Mouse (Mus musculus): ENCODE data around the gene Calml3. TPM values are rescaled to one million over a fixed set of nuclear protein-coding genes. Genes with fewer than 3 reads are reported as not detected.
A peak's percentile ranks its signal among the peaks of the same experiment; 100 is the strongest.

The Calml3 gene
- polyA plus RNA-seq, 1 experiment from 2014 or later = not detected

- no peak overlapping the region for H3K9ac ChIP-seq (replicated peaks; ENCODE audit: low read depth, low read length)
- 85% methylated on average over 4 of the region's 4 CpGs for WGBS
These were observed 43.0 kb downstream of the Calml3 start for GRCm38 (mm10) chr13:3761131-3761530.

GRCm38 (mm10) chr13:3758347-3758746 lies 45.8 kb downstream of the Calml3 start:
- Histone ChIP-seq H3K36me3 (ENCODE audit: control insufficient read depth, insufficient read depth) (no peaks in the 10 kb centered on the region), H3K4me2 (ENCODE audit: low read length) (no peak overlapping the region), H3K4me3 (replicated peaks; ENCODE audit: low read length) (no peak overlapping the region), H3K27ac (ENCODE audit: low read length) (no peak overlapping the region), H3K9me3 (ENCODE audit: control insufficient read depth, low read length) (no peaks in the 10 kb centered on the region), H3K9ac (replicated peaks; ENCODE audit: low read depth, low read length) (no peak overlapping the region), H3K27me3 (replicated peaks; ENCODE audit: control insufficient read depth, insufficient read depth, low read length) (no peaks in the 10 kb centered on the region), H3K4me1 (replicated peaks; ENCODE audit: control insufficient read depth, insufficient read depth, low read length) (no peaks in the 10 kb centered on the region)
- ATAC-seq = peak; percentile 55; the same call in 1 of the 2 replicates
- 66% methylated on average over 2 of the region's 2 CpGs for WGBS

More at GRCm38 (mm10) chr13:3761131-3761530, 43.0 kb downstream of the Calml3 start:
- no peak for ATAC-seq
- Histone ChIP-seq H3K36me3 (ENCODE audit: control insufficient read depth, insufficient read depth) (no peaks in the 10 kb centered on the region), H3K4me3 (replicated peaks; ENCODE audit: low read length) (no peak overlapping the region), H3K9me3 (ENCODE audit: control insufficient read depth, low read length) (no peaks in the 10 kb centered on the region), H3K27me3 (replicated peaks; ENCODE audit: control insufficient read depth, insufficient read depth, low read length) (no peaks in the 10 kb centered on the region), H3K4me1 (replicated peaks; ENCODE audit: control insufficient read depth, insufficient read depth, low read length) (no peaks in the 10 kb centered on the region), H3K27ac (ENCODE audit: low read length) (no peak overlapping the region), H3K4me2 (ENCODE audit: low read length) (no peak overlapping the region)

GRCm38 (mm10) chr13:3753291-3753690 lies 50.8 kb downstream of the Calml3 start:
- no peaks in the 10 kb centered on the region for H3K27me3 ChIP-seq (replicated peaks; ENCODE audit: control insufficient read depth, insufficient read depth, low read length)
- no peaks in the 10 kb centered on the region for H3K36me3 ChIP-seq (ENCODE audit: control insufficient read depth, insufficient read depth)
- 88% methylated on average over 2 of the region's 2 CpGs for WGBS
- H3K27ac ChIP-seq (ENCODE audit: low read length) = no peak overlapping the region
- ATAC-seq = no peak
- H3K4me3 ChIP-seq (replicated peaks; ENCODE audit: low read length) = no peak overlapping the region
- H3K9ac ChIP-seq (replicated peaks; ENCODE audit: low read depth, low read length) = no peak overlapping the region
- no peaks in the 10 kb centered on the region for H3K4me1 ChIP-seq (replicated peaks; ENCODE audit: control insufficient read depth, insufficient read depth, low read length)
- no peak overlapping the region for H3K4me2 ChIP-seq (ENCODE audit: low read length)
- H3K9me3 ChIP-seq (ENCODE audit: control insufficient read depth, low read length) = no peaks in the 10 kb centered on the region

Other genes starting within 250 kb of the Calml3 start
- 20.0 and 23.2 TPM in 2 replicates for gene Fam208b, start 193.2 kb downstream of the Calml3 start, polyA plus RNA-seq (2015; fragmentation: Nextera tagmentation; extraction: Ambion mirVana)
- gene Asb13, start 170.3 kb downstream of the Calml3 start, polyA plus RNA-seq (2015; fragmentation: Nextera tagmentation; extraction: Ambion mirVana) = 12.0 and 19.7 TPM in 2 replicates
- 0.55 TPM in 1 of 2 replicates, not detected in the other for gene Calm4, start 33.4 kb upstream of the Calml3 start, polyA plus RNA-seq (2015; fragmentation: Nextera tagmentation; extraction: Ambion mirVana)
- gene Calm5, start 49.9 kb upstream of the Calml3 start, polyA plus RNA-seq (2015; fragmentation: Nextera tagmentation; extraction: Ambion mirVana) = not detected in 2 replicates
- gene Net1, start 113.9 kb upstream of the Calml3 start, polyA plus RNA-seq (2015; fragmentation: Nextera tagmentation; extraction: Ambion mirVana) = 14.2 and 15.1 TPM in 2 replicates
- gene Tubal3, start 114.0 kb upstream of the Calml3 start, polyA plus RNA-seq (2015; fragmentation: Nextera tagmentation; extraction: Ambion mirVana) = 0.10 TPM in 1 of 2 replicates, not detected in the other
- 0.21 and 0.56 TPM in 2 replicates for gene Ucn3, start 141.0 kb upstream of the Calml3 start, polyA plus RNA-seq (2015; fragmentation: Nextera tagmentation; extraction: Ambion mirVana)
- gene Akr1c14, start 244.7 kb upstream of the Calml3 start, polyA plus RNA-seq (2015; fragmentation: Nextera tagmentation; extraction: Ambion mirVana) = 0.71 and 1.0 TPM in 2 replicates

Data from forebrain, embryonic 16.5 days (tissue).